Mouse (Mus musculus): ENCODE data around the gene Ckb.

Ckb gene

GRCm38 (mm10) chr12:111693341-111694270, 21.5 kb upstream of the Ckb start:
- intact Hi-C loops (cut with DNase I): no loop called here

- intact Hi-C loops (cut with DNase I): no loop called here
Measured at GRCm38 (mm10) chr12:111692899-111693298, 20.8 kb upstream of the Ckb start.

- intact Hi-C loops (cut with DNase I): no loop called here
Measured at GRCm38 (mm10) chr12:111691346-111691872, 19.3 kb upstream of the Ckb start.

GRCm38 (mm10) chr12:111689426-111689825, 17.3 kb upstream of the Ckb start:
- intact Hi-C loops (cut with DNase I): no loop called here

GRCm38 (mm10) chr12:111688069-111688428, 15.9 kb upstream of the Ckb start:
- intact Hi-C loops (cut with DNase I): no loop called here

GRCm38 (mm10) chr12:111687350-111688068, 15.4 kb upstream of the Ckb start:
- intact Hi-C loops (cut with DNase I): no loop called here

GRCm38 (mm10) chr12:111686390-111686789, 14.3 kb upstream of the Ckb start:
- intact Hi-C loops (cut with DNase I): no loop called here

- intact Hi-C loops (cut with DNase I): no loop called here
Measured at GRCm38 (mm10) chr12:111682806-111683205, 10.7 kb upstream of the Ckb start.

- intact Hi-C loops (cut with DNase I): no loop called here
Measured at GRCm38 (mm10) chr12:111682003-111682402, 9.9 kb upstream of the Ckb start.

GRCm38 (mm10) chr12:111681305-111681704, 9.2 kb upstream of the Ckb start:
- intact Hi-C loops (cut with DNase I): no loop called here

- intact Hi-C loops (cut with DNase I): no loop called here
Measured at GRCm38 (mm10) chr12:111680661-111681060, 8.5 kb upstream of the Ckb start.

- intact Hi-C loops (cut with DNase I): no loop called here
Measured at GRCm38 (mm10) chr12:111678997-111679396, 6.9 kb upstream of the Ckb start.

- intact Hi-C loops (cut with DNase I): no loop called here
Measured at GRCm38 (mm10) chr12:111678670-111678933, 6.5 kb upstream of the Ckb start.

- intact Hi-C loops (cut with DNase I): no loop called here
Measured at GRCm38 (mm10) chr12:111677882-111678669, 5.9 kb upstream of the Ckb start, which contains the start of gene Trmt61a. TSS of gene Trmt61a (plus strand) at chr12:111678105.

- intact Hi-C loops (cut with DNase I): no loop called here
Measured at GRCm38 (mm10) chr12:111677421-111677820, 5.3 kb upstream of the Ckb start.

GRCm38 (mm10) chr12:111675797-111676580, 3.9 kb upstream of the Ckb start:
- intact Hi-C loops (cut with DNase I): no loop called here

GRCm38 (mm10) chr12:111674850-111675486, 2.8 kb upstream of the Ckb start:
- intact Hi-C loops (cut with DNase I): no loop called here

- intact Hi-C loops (cut with DNase I): no loop called here
Measured at GRCm38 (mm10) chr12:111672581-111672980, 443 bp upstream of the Ckb start.

- intact Hi-C loops (cut with DNase I): no loop called here
Measured at GRCm38 (mm10) chr12:111671431-111671902, 671 bp downstream of the Ckb start.

- intact Hi-C loops (cut with DNase I): no loop called here
Measured at GRCm38 (mm10) chr12:111670976-111671375, 1.2 kb downstream of the Ckb start.

Measured in adrenal gland (tissue).